Mouse (Mus musculus) kidney, embryonic 16.5 days (tissue): ENCODE results near the gene Hcn3. TPM values are rescaled to one million over a fixed set of nuclear protein-coding genes. Genes with fewer than 3 reads are reported as not detected.
"Not testable (repeated sequence)": the region's sequence is repeated elsewhere in the genome, so short reads cannot be mapped to it uniquely, and the experiment has no call there.

Source experiments
- ATAC-seq: fragments of 200-750 bp; cut with Nextera tagmentation; 2 replicates; pipeline ENCODE4 v1.8.0; 2017; ENCODE audit warnings: moderate TSS enrichment; ENCODE audit not compliant: low FRiP score, low TSS enrichment
- H3K27ac ChIP-seq: fragments of 300-500 bp; sonication (generic); 2 replicates; pipeline ENCODE4 v1.5.1; 2014; ENCODE audit warnings: low read length
- H3K27me3 ChIP-seq: fragments of 300-500 bp; sonication (generic); 2 replicates; pipeline ENCODE4 v1.6.1; 2014; ENCODE audit warnings: low read length, control low read depth, mixed read lengths; ENCODE audit not compliant: insufficient read depth
- H3K36me3 ChIP-seq: fragments of 300-500 bp; sonication (generic); 2 replicates; pipeline ENCODE4 v1.6.1; 2014; ENCODE audit warnings: low read length, control low read depth, mixed read lengths; ENCODE audit not compliant: insufficient read depth
- H3K4me1 ChIP-seq: fragments of 300-500 bp; sonication (generic); 2 replicates; pipeline ENCODE4 v1.6.1; 2014; ENCODE audit warnings: low read length, control low read depth, mixed read lengths; ENCODE audit not compliant: insufficient read depth
- H3K4me2 ChIP-seq: fragments of 300-500 bp; sonication (generic); replicated peaks from 2 replicates; pipeline ENCODE4 v1.6.1; 2014; ENCODE audit warnings: low read depth, low read length
- H3K4me3 ChIP-seq: fragments of 300-500 bp; sonication (generic); 2 replicates; pipeline ENCODE4 v1.5.1; 2014; ENCODE audit warnings: mild to moderate bottlenecking, low read length
- H3K9ac ChIP-seq: fragments of 300-500 bp; sonication (generic); replicated peaks from 2 replicates; pipeline ENCODE4 v1.6.1; 2014; ENCODE audit warnings: low read length
- H3K9me3 ChIP-seq: fragments of 300-500 bp; sonication (generic); 2 replicates; pipeline ENCODE4 v1.6.1; 2016; ENCODE audit warnings: low read length, control low read depth
- WGBS: fragments of 180-500 bp; shearing (Covaris S2); extraction: QIAGEN DNeasy Blood & Tissue Kit; methylation state at CpG from one replicate; pipeline ENCODE4 v1.1.7; 2014; 5-methylcytosine and 5-hydroxymethylcytosine counted together
- polyA plus RNA-seq: library from polyadenylated mRNA; unstranded; fragments of >200 nt; fragmentation: Nextera tagmentation; extraction: Ambion mirVana; gene quantifications from 2 replicates; pipeline ENCODE4 v1.2.1, GENCODE M21; 2015

Hcn3 gene
- polyA plus RNA-seq, 1 experiment from 2014 or later = 1.8 TPM

GRCm38 (mm10) chr3:89165268-89165870, 5.4 kb upstream of the Hcn3 start:
- WGBS = 15% methylated on average over 12 of the region's 12 CpGs
- peak overlapping the region; percentile 96 for H3K9ac ChIP-seq
- peaks cover 33% of the 10 kb centered on the region for H3K36me3 ChIP-seq
- H3K27me3 ChIP-seq = no peaks in the 10 kb centered on the region
- peak overlapping the region; percentile 91 for H3K4me3 ChIP-seq
- H3K4me1 ChIP-seq = peaks cover 19% of the 10 kb centered on the region
- H3K27ac ChIP-seq = peak overlapping the region; percentile 98
- no peak for ATAC-seq
- H3K9me3 ChIP-seq = no peaks in the 10 kb centered on the region
- H3K4me2 ChIP-seq = peak overlapping the region; percentile 65

- peaks cover 26% of the 10 kb centered on the region for H3K36me3 ChIP-seq
- peak within 1 kb of the TSS; percentile 65 for H3K4me2 ChIP-seq
- ATAC-seq = peak; percentile 97
- H3K27me3 ChIP-seq = no peaks in the 10 kb centered on the region
- peak within 1 kb of the TSS; percentile 98 for H3K27ac ChIP-seq
- WGBS = under 1% methylated on average over 63 of the region's 79 CpGs
- H3K4me1 ChIP-seq = peaks cover 26% of the 10 kb centered on the region
- no peaks in the 10 kb centered on the region for H3K9me3 ChIP-seq
- peak within 1 kb of the TSS; percentile 96 for H3K9ac ChIP-seq
- H3K4me3 ChIP-seq = peak within 1 kb of the TSS; percentile 91
Observed at GRCm38 (mm10) chr3:89164506-89165267, 4.7 kb upstream of the Hcn3 start, which contains the start of gene Clk2. Gene Clk2, plus strand, starts transcription at chr3:89164795.

GRCm38 (mm10) chr3:89163643-89164245, 3.7 kb upstream of the Hcn3 start:
- 70% methylated on average over 5 of the region's 5 CpGs for WGBS
- Histone ChIP-seq H3K27ac (peak overlapping the region; percentile 98; the same call in 1 of the 2 replicates), H3K36me3 (peaks cover 16% of the 10 kb centered on the region), H3K4me2 (peak overlapping the region; percentile 65), H3K4me1 (peaks cover 31% of the 10 kb centered on the region), H3K4me3 (peak overlapping the region; percentile 91), H3K9ac (peak overlapping the region; percentile 96), H3K27me3 (peaks cover 3% of the 10 kb centered on the region; the same call in 1 of the 2 replicates), H3K9me3 (no peaks in the 10 kb centered on the region)
- no peak for ATAC-seq

- WGBS = 76% methylated on average over 1 of the region's 1 CpGs
- ATAC-seq = no peak
- peaks cover 10% of the 10 kb centered on the region; the same call in 1 of the 2 replicates for H3K36me3 ChIP-seq
- no peak overlapping the region for H3K27ac ChIP-seq
- H3K27me3 ChIP-seq = peaks cover 8% of the 10 kb centered on the region
- no peak overlapping the region for H3K4me2 ChIP-seq
- peaks cover 31% of the 10 kb centered on the region for H3K4me1 ChIP-seq
- no peak overlapping the region for H3K9ac ChIP-seq
- H3K4me3 ChIP-seq = no peak overlapping the region
- H3K9me3 ChIP-seq = no peaks in the 10 kb centered on the region
Observed at GRCm38 (mm10) chr3:89163123-89163522, 3.1 kb upstream of the Hcn3 start.

- no peak overlapping the region for H3K9ac ChIP-seq
Observed at GRCm38 (mm10) chr3:89161786-89162185, 1.8 kb upstream of the Hcn3 start.

GRCm38 (mm10) chr3:89161207-89161606, 1.2 kb upstream of the Hcn3 start:
- not testable (repeated sequence) for H3K4me2 ChIP-seq, H3K36me3 ChIP-seq, H3K9ac ChIP-seq, ATAC-seq, H3K27ac ChIP-seq, H3K9me3 ChIP-seq, H3K4me3 ChIP-seq
- Histone ChIP-seq H3K27me3 (peaks cover 10% of the 10 kb centered on the region), H3K4me1 (peaks cover 28% of the 10 kb centered on the region)

More at GRCm38 (mm10) chr3:89161786-89162185, 1.8 kb upstream of the Hcn3 start:
- no peak for ATAC-seq
- no peak overlapping the region for H3K27ac ChIP-seq
- no peak overlapping the region for H3K4me2 ChIP-seq
- no peaks in the 10 kb centered on the region for H3K9me3 ChIP-seq
- peaks cover under 1% of the 10 kb centered on the region; the same call in 1 of the 2 replicates for H3K36me3 ChIP-seq
- no peak overlapping the region for H3K4me3 ChIP-seq
- peaks cover 31% of the 10 kb centered on the region for H3K4me1 ChIP-seq
- WGBS = 81% methylated on average over 4 of the region's 4 CpGs
- H3K27me3 ChIP-seq = peaks cover 10% of the 10 kb centered on the region

- Histone ChIP-seq H3K4me1 (peaks cover 18% of the 10 kb centered on the region), H3K36me3 (no peaks in the 10 kb centered on the region), H3K27ac (no peak overlapping the region), H3K4me3 (peak overlapping the region; percentile 63), H3K9me3 (no peaks in the 10 kb centered on the region), H3K27me3 (peaks cover 10% of the 10 kb centered on the region), H3K9ac (no peak overlapping the region), H3K4me2 (peak overlapping the region; percentile 99)
- ATAC-seq = peak; percentile 29; the same call in 1 of the 2 replicates
- WGBS = 1% methylated on average over 13 of the region's 13 CpGs
Observed at GRCm38 (mm10) chr3:89159211-89159610, 785 bp downstream of the Hcn3 start.

GRCm38 (mm10) chr3:89158651-89159050, 1.3 kb downstream of the Hcn3 start:
- no peak overlapping the region for H3K9ac ChIP-seq
- H3K4me2 ChIP-seq = no peak overlapping the region
- 22% methylated on average over 7 of the region's 7 CpGs for WGBS

GRCm38 (mm10) chr3:89156951-89157350, 3.0 kb downstream of the Hcn3 start:
- Histone ChIP-seq H3K27ac (no peak overlapping the region), H3K9ac (no peak overlapping the region), H3K27me3 (peaks cover 10% of the 10 kb centered on the region), H3K4me3 (no peak overlapping the region), H3K9me3 (no peaks in the 10 kb centered on the region), H3K4me2 (no peak overlapping the region), H3K36me3 (no peaks in the 10 kb centered on the region), H3K4me1 (peaks cover 13% of the 10 kb centered on the region)
- 83% methylated on average over 8 of the region's 8 CpGs for WGBS
- no peak for ATAC-seq

More at GRCm38 (mm10) chr3:89158651-89159050, 1.3 kb downstream of the Hcn3 start:
- Histone ChIP-seq H3K27me3 (peaks cover 10% of the 10 kb centered on the region), H3K4me1 (peaks cover 13% of the 10 kb centered on the region), H3K9me3 (no peaks in the 10 kb centered on the region), H3K36me3 (no peaks in the 10 kb centered on the region), H3K4me3 (no peak overlapping the region), H3K27ac (no peak overlapping the region)
- no peak for ATAC-seq
